Mouse (Mus musculus): ENCODE data around the gene Gm44805. TPM values are rescaled to one million over a fixed set of nuclear protein-coding genes. Genes with fewer than 3 reads are reported as not detected.
A peak's percentile ranks its signal among the peaks of the same experiment; 100 is the strongest.

Gm44805 gene
- polyA plus RNA-seq, 1 experiment from 2014 or later = not detected

DNA sequence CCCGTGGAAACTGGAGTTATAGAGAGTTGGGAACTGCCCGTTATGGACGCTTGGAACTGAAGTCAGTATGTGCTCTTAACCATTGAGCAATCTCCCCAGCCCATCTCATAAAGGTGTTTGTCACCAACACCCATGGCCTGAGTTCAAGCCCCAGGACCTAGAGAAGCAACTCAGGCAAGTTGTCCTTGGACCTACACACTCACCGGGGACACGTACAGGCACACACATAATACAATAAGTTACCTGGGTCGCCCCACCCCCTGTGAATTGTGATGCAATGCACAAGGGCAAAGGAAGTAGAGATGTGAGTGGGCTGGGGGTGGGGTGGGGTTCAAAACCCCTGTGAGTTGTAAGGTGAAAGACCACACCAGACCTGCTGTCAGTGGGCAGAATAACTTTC, 5.3 kb upstream of the Gm44805 start:
- Histone ChIP-seq H3K4me3 (ENCODE audit: low read depth, low read length) (no peak overlapping the region), H3K9ac (replicated peaks; ENCODE audit: low read depth) (no peak overlapping the region), H3K36me3 (ENCODE audit: insufficient read depth, low read length) (no peaks in the 10 kb centered on the region), H3K4me2 (replicated peaks; ENCODE audit: low read depth, low read length) (no peak overlapping the region), H3K27me3 (replicated peaks; ENCODE audit: insufficient read depth, low read length) (no peaks in the 10 kb centered on the region), H3K9me3 (ENCODE audit: low read length) (no peaks in the 10 kb centered on the region), H3K4me1 (ENCODE audit: insufficient read depth, low read depth, low read length) (peaks cover 7% of the 10 kb centered on the region; the same call in 1 of the 2 replicates), H3K27ac (ENCODE audit: low read length) (no peak overlapping the region)
- 74% methylated on average over 6 of the region's 6 CpGs for WGBS
- ATAC-seq (no peak), DNase-seq (ENCODE audit: low spot score) (no peak)
- TF ChIP-seq CTCF (IDR thresholded peaks at IDR 0.05) = no peak
- TF ChIP-seq EP300 (IDR thresholded peaks at IDR 0.05) = no peak

DNA sequence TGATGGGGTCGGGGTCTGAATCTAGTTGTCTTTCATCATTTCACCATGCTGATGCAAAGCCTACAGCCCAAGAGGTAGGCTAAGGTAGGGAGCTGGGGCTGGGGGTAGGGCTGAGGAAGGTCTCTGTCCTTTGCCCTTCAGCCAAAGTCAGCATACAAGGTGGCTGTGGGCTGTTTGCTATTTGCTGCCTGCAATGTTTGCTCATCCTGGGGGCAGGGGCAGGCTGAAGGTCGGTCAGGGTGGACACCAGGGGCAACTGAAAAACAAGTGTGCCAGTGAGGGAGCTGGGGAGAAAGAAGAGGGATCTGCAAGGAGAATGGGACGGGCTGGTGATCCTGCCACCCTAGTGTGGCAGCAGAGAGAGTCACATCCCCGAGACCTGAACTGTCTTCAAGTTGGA, 4.2 kb upstream of the Gm44805 start:
- Histone ChIP-seq H3K4me2 (replicated peaks; ENCODE audit: low read depth, low read length) (no peak overlapping the region), H3K4me1 (ENCODE audit: insufficient read depth, low read depth, low read length) (peaks cover 7% of the 10 kb centered on the region; the same call in 1 of the 2 replicates), H3K27ac (ENCODE audit: low read length) (no peak overlapping the region), H3K9me3 (ENCODE audit: low read length) (no peaks in the 10 kb centered on the region), H3K36me3 (ENCODE audit: insufficient read depth, low read length) (no peaks in the 10 kb centered on the region), H3K4me3 (ENCODE audit: low read depth, low read length) (no peak overlapping the region), H3K27me3 (replicated peaks; ENCODE audit: insufficient read depth, low read length) (no peaks in the 10 kb centered on the region), H3K9ac (replicated peaks; ENCODE audit: low read depth) (no peak overlapping the region)
- WGBS = 53% methylated on average over 4 of the region's 4 CpGs
- ATAC-seq = no peak
- TF ChIP-seq EP300 (IDR thresholded peaks at IDR 0.05) (no peak), CTCF (IDR thresholded peaks at IDR 0.05) (no peak)
- no peak for DNase-seq (ENCODE audit: low spot score)

DNA sequence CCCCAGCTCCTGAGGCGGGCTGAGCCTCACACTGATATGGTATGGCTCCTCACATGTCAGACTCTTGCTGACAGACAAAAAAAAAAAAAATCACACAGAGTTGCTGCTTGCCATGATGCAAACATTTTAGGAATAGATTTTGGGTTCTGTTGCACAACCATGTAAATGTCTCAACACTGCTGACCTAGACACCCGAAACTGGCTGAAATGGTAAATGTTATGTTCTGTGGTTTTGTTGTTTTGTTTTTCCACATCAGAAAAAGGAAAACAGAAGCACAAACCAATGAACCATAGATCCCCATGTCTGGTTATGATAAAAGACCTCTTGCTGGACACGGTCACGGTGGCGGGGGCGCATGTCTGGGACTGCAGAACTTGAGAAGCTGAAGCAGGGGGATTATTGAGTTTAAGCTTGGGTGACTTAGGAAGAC, 2.6 kb upstream of the Gm44805 start:
- peak; percentile 63 for ATAC-seq

GRCm38 (mm10) chr7:19682979-19683378, 1.8 kb upstream of the Gm44805 start:
- Histone ChIP-seq H3K4me1 (ENCODE audit: insufficient read depth, low read depth, low read length) (peaks cover 7% of the 10 kb centered on the region; the same call in 1 of the 2 replicates), H3K27me3 (replicated peaks; ENCODE audit: insufficient read depth, low read length) (no peaks in the 10 kb centered on the region), H3K9ac (replicated peaks; ENCODE audit: low read depth) (no peak overlapping the region), H3K9me3 (ENCODE audit: low read length) (no peaks in the 10 kb centered on the region), H3K27ac (ENCODE audit: low read length) (peak overlapping the region; percentile 38; the same call in 1 of the 2 replicates), H3K4me3 (ENCODE audit: low read depth, low read length) (no peak overlapping the region), H3K4me2 (replicated peaks; ENCODE audit: low read depth, low read length) (no peak overlapping the region), H3K36me3 (ENCODE audit: insufficient read depth, low read length) (no peaks in the 10 kb centered on the region)
- DNase-seq (ENCODE audit: low spot score) (no peak), ATAC-seq (no peak)
- WGBS = 42% methylated on average over 3 of the region's 3 CpGs
- no peak for TF ChIP-seq EP300 (IDR thresholded peaks at IDR 0.05)
- no peak for TF ChIP-seq CTCF (IDR thresholded peaks at IDR 0.05)

More for the DNA sequence above, 2.6 kb upstream of the Gm44805 start:
- peaks cover 7% of the 10 kb centered on the region; the same call in 1 of the 2 replicates for H3K4me1 ChIP-seq (ENCODE audit: insufficient read depth, low read depth, low read length)
- peak; percentile 81 for DNase-seq (ENCODE audit: low spot score)
- no peak overlapping the region for H3K4me3 ChIP-seq (ENCODE audit: low read depth, low read length)
- H3K36me3 ChIP-seq (ENCODE audit: insufficient read depth, low read length) = no peaks in the 10 kb centered on the region
- H3K27me3 ChIP-seq (replicated peaks; ENCODE audit: insufficient read depth, low read length) = no peaks in the 10 kb centered on the region
- TF ChIP-seq CTCF (IDR thresholded peaks at IDR 0.05) (no peak), EP300 (IDR thresholded peaks at IDR 0.05) (peak; percentile 79)
- H3K27ac ChIP-seq (ENCODE audit: low read length) = peak overlapping the region; percentile 66
- no peak overlapping the region for H3K9ac ChIP-seq (replicated peaks; ENCODE audit: low read depth)
- H3K9me3 ChIP-seq (ENCODE audit: low read length) = no peaks in the 10 kb centered on the region
- no peak overlapping the region for H3K4me2 ChIP-seq (replicated peaks; ENCODE audit: low read depth, low read length)
- 71% methylated on average over 6 of the region's 6 CpGs for WGBS

DNA sequence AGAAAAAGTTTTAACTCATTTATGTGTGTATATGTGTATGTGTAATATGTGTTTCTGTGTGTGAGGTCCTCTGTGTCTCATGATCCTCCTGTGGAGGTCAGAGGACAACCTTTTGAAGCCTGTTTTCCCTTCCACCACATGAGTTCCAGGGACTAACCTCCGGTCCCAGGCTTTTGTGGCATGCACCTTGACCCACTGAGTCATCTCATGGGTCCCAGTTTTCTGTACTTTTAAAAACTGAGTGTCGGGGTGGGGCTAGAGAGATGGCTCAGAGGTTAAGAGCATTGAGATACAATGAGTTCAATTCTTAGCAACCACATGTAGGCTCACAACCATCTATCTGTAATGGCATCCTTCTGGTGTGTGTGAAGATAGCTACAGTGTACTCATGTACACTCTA, 521 bp downstream of the Gm44805 start:
- no peak for ATAC-seq
- WGBS = 87% methylated on average over 2 of the region's 2 CpGs
- H3K9ac ChIP-seq (replicated peaks; ENCODE audit: low read depth) = no peak overlapping the region
- peaks cover 7% of the 10 kb centered on the region; the same call in 1 of the 2 replicates for H3K4me1 ChIP-seq (ENCODE audit: insufficient read depth, low read depth, low read length)
- no peak overlapping the region for H3K4me2 ChIP-seq (replicated peaks; ENCODE audit: low read depth, low read length)
- H3K4me3 ChIP-seq (ENCODE audit: low read depth, low read length) = no peak overlapping the region
- H3K36me3 ChIP-seq (ENCODE audit: insufficient read depth, low read length) = no peaks in the 10 kb centered on the region
- DNase-seq (ENCODE audit: low spot score) = no peak
- no peaks in the 10 kb centered on the region for H3K9me3 ChIP-seq (ENCODE audit: low read length)
- no peaks in the 10 kb centered on the region for H3K27me3 ChIP-seq (replicated peaks; ENCODE audit: insufficient read depth, low read length)
- TF ChIP-seq CTCF (IDR thresholded peaks at IDR 0.05) = no peak
- TF ChIP-seq EP300 (IDR thresholded peaks at IDR 0.05) = no peak
- H3K27ac ChIP-seq (ENCODE audit: low read length) = no peak overlapping the region

- H3K4me2 ChIP-seq (replicated peaks; ENCODE audit: low read depth, low read length) = no peak overlapping the region
- H3K9ac ChIP-seq (replicated peaks; ENCODE audit: low read depth) = no peak overlapping the region
- no peaks in the 10 kb centered on the region for H3K9me3 ChIP-seq (ENCODE audit: low read length)
- 82% methylated on average over 3 of the region's 3 CpGs for WGBS
- peaks cover 7% of the 10 kb centered on the region; the same call in 1 of the 2 replicates for H3K4me1 ChIP-seq (ENCODE audit: insufficient read depth, low read depth, low read length)
- H3K4me3 ChIP-seq (ENCODE audit: low read depth, low read length) = no peak overlapping the region
- no peak for ATAC-seq
- H3K27me3 ChIP-seq (replicated peaks; ENCODE audit: insufficient read depth, low read length) = no peaks in the 10 kb centered on the region
- TF ChIP-seq CTCF (IDR thresholded peaks at IDR 0.05) (no peak), EP300 (IDR thresholded peaks at IDR 0.05) (no peak)
- DNase-seq (ENCODE audit: low spot score) = no peak
- no peaks in the 10 kb centered on the region for H3K36me3 ChIP-seq (ENCODE audit: insufficient read depth, low read length)
- no peak overlapping the region for H3K27ac ChIP-seq (ENCODE audit: low read length)
These were observed 2.3 kb downstream of the Gm44805 start for GRCm38 (mm10) chr7:19678901-19679300.

DNA sequence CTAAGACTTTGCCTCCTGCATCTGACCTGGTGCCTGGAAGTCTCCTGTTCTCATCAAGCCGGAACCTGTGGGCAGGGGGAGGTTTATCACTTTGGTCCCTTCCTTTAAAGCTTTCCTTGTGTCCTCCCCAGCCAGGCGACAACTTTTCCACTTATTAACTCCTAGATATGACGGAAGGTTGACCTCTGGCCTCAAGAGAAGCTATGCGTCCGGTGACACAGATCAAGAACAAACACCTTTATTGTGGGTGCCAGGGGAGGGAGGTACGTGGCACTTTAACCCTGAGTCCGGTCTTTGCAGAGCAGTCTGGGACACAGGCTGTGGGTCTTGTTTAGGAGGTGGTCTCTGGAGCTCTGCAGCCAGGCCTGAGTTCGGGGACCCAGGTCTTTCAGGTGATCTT, 3.4 kb downstream of the Gm44805 start, which contains the start of gene Apoc2:
Apoc2 (minus strand) TSS at position 70 of the 400 bp plus-strand sequence.
- WGBS = 52% methylated on average over 8 of the region's 8 CpGs
- Histone ChIP-seq H3K4me1 (ENCODE audit: insufficient read depth, low read depth, low read length) (peaks cover 2% of the 10 kb centered on the region; the same call in 1 of the 2 replicates), H3K27me3 (replicated peaks; ENCODE audit: insufficient read depth, low read length) (no peaks in the 10 kb centered on the region), H3K4me3 (ENCODE audit: low read depth, low read length) (no peak within 1 kb of the TSS), H3K27ac (ENCODE audit: low read length) (no peak within 1 kb of the TSS), H3K9me3 (ENCODE audit: low read length) (no peaks in the 10 kb centered on the region), H3K36me3 (ENCODE audit: insufficient read depth, low read length) (no peaks in the 10 kb centered on the region), H3K4me2 (replicated peaks; ENCODE audit: low read depth, low read length) (no peak within 1 kb of the TSS), H3K9ac (replicated peaks; ENCODE audit: low read depth) (no peak within 1 kb of the TSS)
- DNase-seq (ENCODE audit: low spot score) = no peak
- TF ChIP-seq CTCF (IDR thresholded peaks at IDR 0.05) = no peak
- no peak for ATAC-seq
